Mouse (Mus musculus): Measurements from ENCODE around the gene Zdhhc14.

Gene Zdhhc14

DNA sequence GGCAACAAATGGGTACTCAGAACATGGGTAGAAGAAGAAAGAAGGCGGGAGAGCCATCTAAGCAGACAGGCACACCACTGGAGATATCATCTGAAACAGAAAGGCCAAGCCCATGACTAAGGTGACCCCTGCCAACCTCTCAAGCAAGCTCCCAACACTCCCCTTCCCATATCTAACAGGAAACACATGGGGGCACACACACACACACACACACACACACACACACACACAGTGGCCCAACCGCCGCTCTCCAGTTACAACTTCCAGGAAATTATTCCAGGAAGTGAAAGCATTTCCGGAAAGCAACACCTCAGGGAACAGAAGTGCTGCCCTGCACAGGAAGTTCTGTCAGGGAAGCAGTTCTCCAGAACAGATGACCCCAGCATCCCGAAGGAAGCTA is 301.9 kb downstream of the Zdhhc14 start:
- DNase-seq = peak; percentile 47

DNA sequence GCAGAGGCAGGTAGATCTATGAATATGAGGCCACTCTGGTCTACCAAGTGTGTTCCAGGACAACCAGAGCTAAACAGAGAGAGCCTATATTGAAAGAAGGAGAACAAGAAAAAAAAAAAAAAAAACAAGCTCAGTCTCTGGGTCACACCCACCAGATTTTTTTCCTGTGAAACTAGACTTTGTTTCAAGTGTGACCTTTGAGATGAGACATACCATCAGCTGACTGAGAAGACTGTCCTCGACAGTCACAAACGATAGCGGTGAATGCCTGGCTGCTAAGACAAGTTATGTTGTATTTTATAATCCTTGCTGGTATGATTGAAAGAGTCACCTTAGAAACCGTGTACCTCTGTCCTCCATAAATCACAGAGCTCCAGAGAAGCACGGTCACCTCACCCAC is 303.0 kb downstream of the Zdhhc14 start:
- no peak for DNase-seq

- DNase-seq = peak; percentile 72
Measured at GRCm38 (mm10) chr17:5795878-5796277, 303.5 kb downstream of the Zdhhc14 start.

DNA sequence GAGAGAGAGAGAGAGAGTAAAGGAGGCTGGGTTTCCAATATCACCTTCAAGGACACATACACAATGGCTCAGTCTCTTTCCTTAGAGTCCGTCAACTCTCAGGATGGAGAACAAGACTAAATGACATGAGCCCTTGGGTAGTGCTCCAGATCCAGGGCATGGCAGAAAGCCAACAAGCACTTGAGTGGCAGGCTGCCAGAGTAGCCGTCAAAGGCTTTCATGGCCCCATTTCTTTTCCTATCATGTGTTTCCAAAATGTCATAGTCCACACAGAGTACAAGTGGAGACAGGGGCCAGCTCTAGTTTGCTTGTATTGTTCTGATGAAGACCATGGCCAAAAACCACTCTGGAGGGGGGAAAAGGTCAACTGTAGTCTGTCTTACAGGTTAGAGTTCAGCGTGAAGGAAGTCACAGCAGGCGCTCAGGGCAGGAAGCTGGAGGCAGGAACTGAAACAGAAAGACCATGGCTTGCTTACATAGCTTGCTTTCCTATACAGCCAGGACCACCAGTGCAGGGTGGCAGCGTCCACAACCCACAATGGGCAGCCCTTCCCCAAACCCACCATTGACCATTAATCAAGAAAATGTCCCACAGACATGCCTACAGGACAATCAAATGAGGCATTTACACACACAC is 304.9 kb downstream of the Zdhhc14 start:
- DNase-seq = peak; percentile 62

DNA sequence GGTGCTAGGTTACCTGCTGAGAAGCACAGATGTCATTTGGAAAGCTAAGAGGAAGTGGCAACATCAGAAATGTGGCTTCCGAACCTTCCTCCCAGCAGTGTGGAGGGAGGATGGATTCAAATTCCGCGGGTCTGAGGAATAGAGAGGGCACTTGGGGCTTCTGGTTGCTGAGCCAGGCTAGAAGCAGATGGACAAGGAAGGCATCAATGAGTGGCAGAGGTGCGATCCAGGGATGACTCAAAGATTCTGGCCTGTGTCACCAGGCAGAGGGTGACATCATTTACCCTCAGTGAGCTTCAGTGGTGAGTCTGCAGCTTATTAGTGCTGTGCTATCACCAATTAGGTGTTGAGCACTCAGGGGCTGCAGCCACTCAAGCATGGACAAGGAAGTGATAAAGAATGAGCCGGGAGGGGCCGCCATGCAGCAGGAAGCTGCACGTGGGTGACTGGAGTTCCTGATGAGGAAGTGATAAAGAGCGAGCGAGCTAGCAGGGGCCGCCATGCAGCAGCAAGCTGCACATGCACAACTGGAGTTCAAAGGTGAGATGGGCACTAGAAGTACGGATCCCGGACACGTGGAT is 306.0 kb downstream of the Zdhhc14 start:
- DNase-seq = no peak

DNA sequence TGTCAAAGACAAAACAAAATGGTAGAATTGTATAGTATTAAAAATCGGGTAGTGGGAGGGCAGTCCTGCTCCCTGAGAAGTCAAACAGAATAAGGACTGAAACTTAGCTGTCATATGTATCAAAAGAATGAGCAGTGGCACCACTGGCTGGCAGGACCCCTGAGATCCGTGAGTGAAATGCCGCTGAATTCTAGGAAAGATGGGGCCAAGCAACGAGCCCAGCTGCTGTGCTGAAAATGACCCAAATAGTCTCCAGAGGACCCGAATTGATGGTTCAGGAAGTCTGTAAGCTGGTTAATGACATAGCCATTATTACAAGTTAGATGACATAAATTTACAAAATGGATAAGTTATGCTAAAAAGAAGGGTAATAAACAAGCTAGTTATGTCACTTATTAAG is 306.5 kb downstream of the Zdhhc14 start:
- no peak for DNase-seq

DNA sequence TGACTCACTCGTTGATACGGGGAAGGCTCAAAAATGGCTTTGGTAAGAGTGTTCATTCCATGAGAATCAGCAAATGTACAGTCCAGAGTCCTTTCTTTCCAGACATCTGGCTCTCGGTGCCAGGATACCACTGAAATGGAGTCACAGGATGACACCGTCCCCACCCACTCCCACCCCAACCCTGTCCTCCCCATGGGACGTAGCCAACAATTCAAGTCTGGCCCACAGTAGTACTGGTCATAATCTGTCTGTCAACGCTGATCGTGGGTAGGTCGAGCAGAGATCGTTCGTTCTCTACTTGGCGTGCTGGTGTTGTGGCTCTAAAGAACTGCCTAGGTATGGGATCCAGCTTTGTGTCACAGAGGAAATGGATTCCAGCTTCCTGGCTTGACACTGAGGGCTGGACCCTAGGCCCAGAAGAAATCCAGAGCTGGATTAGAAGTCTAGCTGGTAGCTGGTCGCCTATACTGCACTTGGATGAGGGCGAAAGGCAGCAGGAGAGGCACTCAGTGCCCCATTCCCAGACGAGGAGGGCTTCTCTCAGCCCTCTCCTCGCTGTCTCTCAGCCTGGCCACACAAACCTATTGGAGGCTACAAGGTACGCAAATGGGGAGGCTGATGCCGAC is 307.2 kb downstream of the Zdhhc14 start:
- no peak for DNase-seq

DNA sequence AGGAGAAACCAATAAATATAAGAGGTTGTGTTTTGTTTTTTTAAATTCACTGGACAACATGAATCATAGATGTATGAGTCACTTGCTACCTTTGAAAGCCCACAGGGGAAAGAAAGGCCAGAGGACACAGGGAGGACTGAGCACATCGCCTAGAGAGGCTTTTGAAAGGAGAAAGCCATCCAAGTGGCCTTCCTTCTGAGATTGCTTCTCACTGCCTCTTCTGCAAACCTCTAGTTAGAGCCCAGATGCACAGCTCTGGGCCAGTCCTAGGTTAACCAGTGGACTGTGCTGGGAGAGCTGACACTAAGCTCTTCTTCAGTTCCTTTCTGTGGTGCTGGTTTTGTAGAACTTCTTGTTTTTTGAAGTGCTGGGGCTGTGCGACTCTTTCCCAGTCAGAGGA is 307.9 kb downstream of the Zdhhc14 start:
- DNase-seq = no peak

GRCm38 (mm10) chr17:5800824-5801560 is 308.6 kb downstream of the Zdhhc14 start:
- DNase-seq = no peak

DNA sequence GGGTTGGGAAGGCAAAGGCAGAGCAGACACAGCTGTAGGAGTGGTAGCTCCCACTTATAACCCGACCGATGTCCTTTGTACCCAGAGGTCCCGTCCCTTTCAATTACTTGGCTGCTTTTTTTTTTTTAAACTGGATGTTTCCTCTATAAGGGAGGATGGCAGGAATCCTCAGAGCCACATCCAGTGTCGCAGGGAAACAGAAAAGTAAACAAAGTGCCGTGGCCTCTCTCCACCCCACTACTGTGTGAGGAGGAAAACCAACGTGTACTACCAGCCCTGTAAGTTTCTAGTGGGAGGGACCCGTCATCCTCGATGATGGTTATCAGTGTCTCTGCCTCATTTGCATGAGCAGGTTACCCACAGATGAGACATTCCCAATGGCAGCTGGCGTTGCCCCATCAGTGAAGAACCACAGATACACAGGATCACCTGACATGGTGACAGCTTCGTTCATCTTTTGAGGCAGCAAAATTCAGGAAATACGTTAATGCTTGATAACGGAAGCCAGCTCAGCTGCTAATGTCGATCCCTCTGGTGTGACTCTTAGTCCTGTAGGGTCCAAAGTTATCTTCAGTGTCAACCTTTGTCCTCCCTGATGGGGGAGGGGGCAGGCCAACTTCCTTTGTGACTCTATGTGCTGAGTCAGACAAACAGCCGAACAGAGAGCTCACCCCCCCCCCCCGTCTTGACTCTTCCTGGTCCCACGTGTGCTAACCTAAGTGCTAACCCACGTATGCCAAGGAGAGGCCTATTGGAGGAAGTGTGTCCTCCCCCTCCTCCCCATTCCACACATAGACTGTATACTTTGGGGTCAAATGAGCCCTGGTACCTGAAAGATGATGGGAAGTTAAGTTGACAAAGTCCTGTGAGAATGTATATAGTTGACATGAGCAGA is 309.7 kb downstream of the Zdhhc14 start:
- DNase-seq = peak; percentile 63

GRCm38 (mm10) chr17:5802656-5802955 is 310.2 kb downstream of the Zdhhc14 start:
- no peak for DNase-seq
